Comparison of ENCODE assay signal across 14 mouse cellular contexts in the genomic region with DNA sequence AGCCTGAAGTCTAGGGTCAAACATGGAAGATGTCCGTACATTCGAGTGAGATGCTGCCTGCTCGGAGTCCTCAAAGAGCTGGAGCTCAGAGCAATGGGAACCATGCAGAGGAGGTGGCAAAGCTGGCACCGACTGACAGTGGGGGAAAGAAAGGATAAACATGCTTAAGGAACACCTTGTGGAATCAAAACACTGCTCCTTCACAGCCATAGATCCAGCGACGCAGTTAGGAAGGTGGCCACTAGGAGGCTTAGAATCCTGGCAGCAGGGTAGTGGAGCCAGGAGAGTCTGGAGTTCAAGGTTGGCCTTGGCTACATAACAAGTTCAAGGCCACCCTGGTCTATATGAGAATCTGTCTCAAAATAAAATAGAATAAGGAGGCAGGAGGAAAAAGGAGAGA. TPM values are rescaled to one million over a fixed set of nuclear protein-coding genes. Genes with fewer than 3 reads are reported as not detected.
DNase-seq lines count a peak whose midpoint lies in the region; ATAC-seq and TF ChIP-seq lines count a peak whose summit lies in the region.
"Had no signal": no experiment of that assay in that cellular context is flagged by ENCODE, and none has a peak within 500 bp of the region (broad histone marks: within the 10 kb centered on the region; RNA-seq: fewer than 3 reads in every experiment).

No protein-coding gene starts in this region.

- H3K79me2 ChIP-seq in MEL (ENCODE audit: control insufficient read depth, insufficient read depth, low read length, poor library complexity) = no peaks in the 10 kb centered on the region

- no peak for TF ChIP-seq POLR2A in MEL (IDR thresholded peaks at IDR 0.05; ENCODE audit: control insufficient read depth in 1 of 2, insufficient read depth in 1 of 2, low read depth in 1 of 2, low read length in 2 of 2, poor library complexity in 1 of 2)

- no peak overlapping the region for H3K4me2 ChIP-seq in lung, postnatal 0 days (replicated peaks; ENCODE audit: low read depth, low read length)
- H3K4me2 ChIP-seq in intestine, postnatal 0 days (replicated peaks; ENCODE audit: low read depth) = no peak overlapping the region

- TF ChIP-seq CTCF in lung, postnatal 0 days (IDR thresholded peaks at IDR 0.05) = peak; percentile 43; the same call in 1 of the 2 replicates
- peak in 1 of 3 experiments; percentile 30; a peak in 3 of 6 replicates for TF ChIP-seq CTCF in MEL (IDR thresholded peaks at IDR 0.05 in 2 of 3, conservative IDR thresholded peaks at IDR 0.05 in 1 of 3; ENCODE audit: control insufficient read depth in 1 of 3, insufficient read depth in 1 of 3, low read depth in 2 of 3, low read length in 3 of 3, poor library complexity in 1 of 3, severe bottlenecking in 1 of 3)
- TF ChIP-seq CTCF in intestine, postnatal 0 days (IDR thresholded peaks at IDR 0.05; ENCODE audit: low read depth) = peak; percentile 28; the same call in 1 of the 2 replicates
- TF ChIP-seq CTCF in layer of hippocampus, adult 2 months (conservative IDR thresholded peaks at IDR 0.05) = no peak

- H3K9ac ChIP-seq in lung, postnatal 0 days (replicated peaks; ENCODE audit: low read depth) = no peak overlapping the region
- no peak overlapping the region for H3K9ac ChIP-seq in MEL (ENCODE audit: control insufficient read depth, low read depth, low read length, poor library complexity, severe bottlenecking)
- H3K9ac ChIP-seq in intestine, postnatal 0 days (ENCODE audit: low read depth, low read length) = no peak overlapping the region
- H3K9ac ChIP-seq: forebrain, embryonic 15.5 days had no signal

- no peaks in the 10 kb centered on the region for H3K9me3 ChIP-seq in lung, postnatal 0 days (ENCODE audit: low read length)
- H3K9me3 ChIP-seq in MEL (replicated peaks; ENCODE audit: insufficient read depth, low read length) = no peaks in the 10 kb centered on the region
- H3K9me3 ChIP-seq in intestine, postnatal 0 days (ENCODE audit: control insufficient read depth) = no peaks in the 10 kb centered on the region
- H3K9me3 ChIP-seq: forebrain, embryonic 15.5 days had no signal

- WGBS in lung, postnatal 0 days = 25% methylated on average over 6 of the region's 6 CpGs
- 34% methylated on average over 6 of the region's 6 CpGs for WGBS in intestine, postnatal 0 days

- no peak overlapping the region for H3K27ac ChIP-seq in lung, postnatal 0 days (ENCODE audit: low read length)
- H3K27ac ChIP-seq in MEL (ENCODE audit: control insufficient read depth, low read depth, low read length) = no peak overlapping the region
- H3K27ac ChIP-seq in intestine, postnatal 0 days (ENCODE audit: low read depth, low read length) = no peak overlapping the region
- H3K27ac ChIP-seq in layer of hippocampus, adult 2 months = no peak overlapping the region

- H3K36me3 ChIP-seq in lung, postnatal 0 days (ENCODE audit: insufficient read depth, low read length) = no peaks in the 10 kb centered on the region
- H3K36me3 ChIP-seq in MEL (ENCODE audit: control insufficient read depth in 1 of 2, insufficient read depth in 2 of 2, low read length in 2 of 2) = no peaks in the 10 kb centered on the region
- H3K36me3 ChIP-seq in intestine, postnatal 0 days (ENCODE audit: control insufficient read depth, insufficient read depth) = no peaks in the 10 kb centered on the region
- H3K36me3 ChIP-seq: forebrain, embryonic 15.5 days had no signal

- no peak for ATAC-seq in lung, postnatal 0 days
- no peak for ATAC-seq in intestine, postnatal 0 days

- H3K4me3 ChIP-seq in lung, postnatal 0 days (ENCODE audit: low read depth, low read length) = no peak overlapping the region
- H3K4me3 ChIP-seq in MEL (ENCODE audit: control insufficient read depth in 1 of 2, insufficient read depth in 1 of 2, low read depth in 2 of 2, low read length in 2 of 2) = no peak overlapping the region
- no peak overlapping the region for H3K4me3 ChIP-seq in intestine, postnatal 0 days (ENCODE audit: low read depth, low read length)
- no peak overlapping the region for H3K4me3 ChIP-seq in layer of hippocampus, adult 2 months
- H3K4me3 ChIP-seq: forebrain, embryonic 15.5 days had no signal

- no peaks in the 10 kb centered on the region for H3K27me3 ChIP-seq in lung, postnatal 0 days (replicated peaks; ENCODE audit: insufficient read depth, low read length)
- no peaks in the 10 kb centered on the region for H3K27me3 ChIP-seq in MEL (ENCODE audit: control insufficient read depth in 1 of 2, insufficient read depth in 2 of 2, low read length in 2 of 2)
- peaks cover 3% of the 10 kb centered on the region; the same call in 1 of the 2 replicates for H3K27me3 ChIP-seq in intestine, postnatal 0 days (replicated peaks; ENCODE audit: control insufficient read depth, insufficient read depth, low read length)
- H3K27me3 ChIP-seq: forebrain, embryonic 15.5 days had no signal

- peaks cover 6% of the 10 kb centered on the region; the same call in 1 of the 2 replicates for H3K4me1 ChIP-seq in lung, postnatal 0 days (ENCODE audit: insufficient read depth, low read depth, low read length)
- peaks cover 0 to under 1% of the 10 kb centered on the region in 2 experiments; a peak in 2 of 4 replicates for H3K4me1 ChIP-seq in MEL (ENCODE audit: control insufficient read depth in 1 of 2, insufficient read depth in 2 of 2, low read length in 2 of 2)
- H3K4me1 ChIP-seq in intestine, postnatal 0 days (replicated peaks; ENCODE audit: control insufficient read depth, insufficient read depth, low read length) = no peaks in the 10 kb centered on the region

- TF ChIP-seq EP300 in lung, postnatal 0 days (IDR thresholded peaks at IDR 0.05) = no peak
- no peak for TF ChIP-seq EP300 in MEL (IDR thresholded peaks at IDR 0.05; ENCODE audit: low read depth in 1 of 2, low read length in 2 of 2)

- TF ChIP-seq RAD21 in MEL (IDR thresholded peaks at IDR 0.05; ENCODE audit: low read depth, low read length) = no peak

- peak; percentile 35 to 53 for DNase-seq in cerebellum, postnatal 10 days
- no peak for DNase-seq in cerebellum, postnatal 25 days
- DNase-seq in lung, postnatal 0 days (ENCODE audit: low spot score) = no peak
- DNase-seq in lung, postnatal 25 days (ENCODE audit: low spot score) = no peak
- DNase-seq in MEL (ENCODE audit: low read depth, low spot score) = peak; percentile 24
- no peak for DNase-seq in layer of hippocampus, adult 2 months (ENCODE audit: low spot score in 2 of 2)
- no peak for DNase-seq in heart, adult 9 months (ENCODE audit: low spot score in 2 of 2)

TF ChIP-seq in MEL, 35 proteins besides CTCF, POLR2A, EP300 and RAD21:
- TF ChIP-seq HCFC1 (IDR thresholded peaks at IDR 0.05; ENCODE audit: low read depth, low read length) (no peak), KAT2A (conservative IDR thresholded peaks at IDR 0.05; ENCODE audit: low read depth, low read length) (no peak), BHLHE40 (IDR thresholded peaks at IDR 0.05; ENCODE audit: borderline replicate concordance, low read depth, low read length) (no peak), USF1 (IDR thresholded peaks at IDR 0.05; ENCODE audit: low read depth, low read length) (no peak), RCOR1 (IDR thresholded peaks at IDR 0.05; ENCODE audit: low read depth, low read length) (no peak), POLR2AphosphoS5 (IDR thresholded peaks at IDR 0.05; ENCODE audit: borderline replicate concordance, low read depth, low read length) (no peak), CHD1 (IDR thresholded peaks at IDR 0.05; ENCODE audit: low read depth, low read length) (no peak), GABPA (IDR thresholded peaks at IDR 0.05; ENCODE audit: low read depth, low read length) (no peak), ELF1 (IDR thresholded peaks at IDR 0.05; ENCODE audit: low read depth, low read length) (no peak), ETS1 (IDR thresholded peaks at IDR 0.05; ENCODE audit: low read depth, low read length) (no peak), MXI1 (IDR thresholded peaks at IDR 0.05; ENCODE audit: low read depth, low read length) (no peak), E2F4 (IDR thresholded peaks at IDR 0.05; ENCODE audit: borderline replicate concordance, low read depth, low read length) (no peak), MAFK (IDR thresholded peaks at IDR 0.05; ENCODE audit: borderline replicate concordance, low read depth, low read length) (no peak), NRF1 (IDR thresholded peaks at IDR 0.05; ENCODE audit: insufficient read depth, low read depth, low read length, poor library complexity, severe bottlenecking) (no peak)

RNA-seq across cellular contexts. Expression of gene Tmem247, which starts 10.5 kb away (rescaled TPM):
- not detected in 2 replicates for polyA plus RNA-seq in lung, postnatal 0 days (2015; fragmentation: Nextera tagmentation; extraction: Ambion mirVana)
- total RNA-seq in MEL (2012; rRNA removed) = not detected in 2 replicates
- polyA plus RNA-seq in MEL (2012; ENCODE audit: insufficient read depth in 1 of 2, insufficient read length in 2 of 2, low read depth in 1 of 2, low replicate concordance in 2 of 2, missing spikeins in 1 of 2) = not detected
- polyA plus RNA-seq in intestine, postnatal 0 days (2015; fragmentation: Nextera tagmentation; extraction: Ambion mirVana) = not detected in 2 replicates
- total RNA-seq in layer of hippocampus, adult 2 months (2021) = not detected
- total RNA-seq: common myeloid progenitor, adult 5-6 weeks; heart, adult 8-10 months; layer of hippocampus, adult 18-20 months; left cerebral cortex, postnatal 14 days had no signal
- polyA plus RNA-seq: forebrain, embryonic 15.5 days; stomach, embryonic 14.5 days had no signal

RNA-seq across cellular contexts. Expression of gene Atp6v1e2, which starts 41.1 kb away (rescaled TPM):
- not detected in 2 replicates for polyA plus RNA-seq in lung, postnatal 0 days (2015; fragmentation: Nextera tagmentation; extraction: Ambion mirVana)
- not detected in 2 replicates for total RNA-seq in MEL (2012; rRNA removed)
- polyA plus RNA-seq in MEL (2012; ENCODE audit: insufficient read depth in 1 of 2, insufficient read length in 2 of 2, low read depth in 1 of 2, low replicate concordance in 2 of 2, missing spikeins in 1 of 2) = not detected
- not detected in 2 replicates for polyA plus RNA-seq in intestine, postnatal 0 days (2015; fragmentation: Nextera tagmentation; extraction: Ambion mirVana)
- not detected for total RNA-seq in layer of hippocampus, adult 2 months (2021)
- total RNA-seq: common myeloid progenitor, adult 5-6 weeks; heart, adult 8-10 months; layer of hippocampus, adult 18-20 months; left cerebral cortex, postnatal 14 days had no signal
- polyA plus RNA-seq: forebrain, embryonic 15.5 days; stomach, embryonic 14.5 days had no signal

RNA-seq across cellular contexts. Expression of gene Rhoq, which starts 56.3 kb away (rescaled TPM):
- polyA plus RNA-seq in lung, postnatal 0 days (2015; fragmentation: Nextera tagmentation; extraction: Ambion mirVana) = 10.7 and 11.5 TPM in 2 replicates
- total RNA-seq in MEL (2012; rRNA removed) = 3.1 and 3.7 TPM in 2 replicates
- 10 to 100 TPM in 1 of 2 experiments, 1 to 10 TPM in 1; 9.4 to 34.9 TPM for polyA plus RNA-seq in MEL (2012; ENCODE audit: insufficient read depth in 1 of 2, insufficient read length in 2 of 2, low read depth in 1 of 2, low replicate concordance in 2 of 2, missing spikeins in 1 of 2)
- polyA plus RNA-seq in intestine, postnatal 0 days (2015; fragmentation: Nextera tagmentation; extraction: Ambion mirVana) = 7.3 and 7.6 TPM in 2 replicates
- total RNA-seq in layer of hippocampus, adult 2 months (2021) = 10 to 100 TPM; 25.5 to 35.0 TPM

Comparison
In these comparisons a context has a peak if more than half of its experiments do, and no peak if none do; other contexts are left out.
1. DNase-seq: peak in cerebellum, postnatal 10 days (2 of 2) and MEL (single experiment); none in cerebellum, postnatal 25 days (0 of 2), lung, postnatal 0 days (single experiment), lung, postnatal 25 days (single experiment), layer of hippocampus, adult 2 months (0 of 2) and heart, adult 9 months (0 of 2).